Mouse (Mus musculus): ENCODE measurements around the gene Slc23a2. TPM values are rescaled to one million over a fixed set of nuclear protein-coding genes. Genes with fewer than 3 reads are reported as not detected.

Gene Slc23a2
- polyA plus RNA-seq, 1 experiment from 2014 or later, result 14.8 TPM

- no peak overlapping the region for H3K27ac ChIP-seq
- ATAC-seq (ENCODE audit: insufficient number of reproducible peaks, insufficient read depth, low FRiP score, low TSS enrichment, low read depth), result no peak
- H3K36me3 ChIP-seq, result peaks cover 37% of the 10 kb centered on the region
- peaks cover 4% of the 10 kb centered on the region; the same call in 1 of the 2 replicates for H3K4me1 ChIP-seq
- H3K4me3 ChIP-seq, result no peak overlapping the region
- no peak overlapping the region for H3K9ac ChIP-seq
- no peak overlapping the region for H3K4me2 ChIP-seq
- H3K27me3 ChIP-seq, result no peaks in the 10 kb centered on the region
- no peaks in the 10 kb centered on the region for H3K9me3 ChIP-seq
- WGBS, result 85% methylated on average over 6 of the region's 6 CpGs
Measured at GRCm38 (mm10) chr2:132095821-132096220, 49.1 kb downstream of the Slc23a2 start.

GRCm38 (mm10) chr2:132094441-132095230 is 50.3 kb downstream of the Slc23a2 start:
- H3K4me2 ChIP-seq, result no peak overlapping the region
- ATAC-seq (ENCODE audit: insufficient number of reproducible peaks, insufficient read depth, low FRiP score, low TSS enrichment, low read depth), result no peak
- peaks cover 4% of the 10 kb centered on the region; the same call in 1 of the 2 replicates for H3K4me1 ChIP-seq
- no peak overlapping the region for H3K9ac ChIP-seq
- no peak overlapping the region for H3K4me3 ChIP-seq
- H3K9me3 ChIP-seq, result no peaks in the 10 kb centered on the region
- H3K27me3 ChIP-seq, result no peaks in the 10 kb centered on the region
- 82% methylated on average over 11 of the region's 11 CpGs for WGBS
- no peak overlapping the region for H3K27ac ChIP-seq
- peaks cover 34% of the 10 kb centered on the region for H3K36me3 ChIP-seq

GRCm38 (mm10) chr2:132093739-132094138 is 51.2 kb downstream of the Slc23a2 start:
- H3K4me1 ChIP-seq, result peaks cover 4% of the 10 kb centered on the region; the same call in 1 of the 2 replicates
- peaks cover 35% of the 10 kb centered on the region for H3K36me3 ChIP-seq
- WGBS, result 70% methylated on average over 2 of the region's 2 CpGs
- no peak overlapping the region for H3K9ac ChIP-seq
- no peak overlapping the region for H3K4me2 ChIP-seq
- H3K27me3 ChIP-seq, result no peaks in the 10 kb centered on the region
- ATAC-seq (ENCODE audit: insufficient number of reproducible peaks, insufficient read depth, low FRiP score, low TSS enrichment, low read depth), result no peak
- H3K27ac ChIP-seq, result no peak overlapping the region
- no peaks in the 10 kb centered on the region for H3K9me3 ChIP-seq
- no peak overlapping the region for H3K4me3 ChIP-seq

- Histone ChIP-seq H3K9me3 (no peaks in the 10 kb centered on the region), H3K4me3 (no peak overlapping the region), H3K36me3 (peaks cover 35% of the 10 kb centered on the region), H3K4me1 (peaks cover 4% of the 10 kb centered on the region; the same call in 1 of the 2 replicates), H3K4me2 (no peak overlapping the region), H3K9ac (no peak overlapping the region), H3K27ac (no peak overlapping the region), H3K27me3 (no peaks in the 10 kb centered on the region)
- 94% methylated on average over 1 of the region's 1 CpGs for WGBS
- no peak for ATAC-seq (ENCODE audit: insufficient number of reproducible peaks, insufficient read depth, low FRiP score, low TSS enrichment, low read depth)
Measured at GRCm38 (mm10) chr2:132093298-132093697, 51.6 kb downstream of the Slc23a2 start.

GRCm38 (mm10) chr2:132092722-132093121 is 52.2 kb downstream of the Slc23a2 start:
- no peak overlapping the region for H3K9ac ChIP-seq
- 87% methylated on average over 3 of the region's 3 CpGs for WGBS

GRCm38 (mm10) chr2:132091749-132092148 is 53.2 kb downstream of the Slc23a2 start:
- no peak overlapping the region for H3K27ac ChIP-seq
- H3K4me2 ChIP-seq, result no peak overlapping the region
- no peak for ATAC-seq (ENCODE audit: insufficient number of reproducible peaks, insufficient read depth, low FRiP score, low TSS enrichment, low read depth)
- no peaks in the 10 kb centered on the region for H3K9me3 ChIP-seq
- 59% methylated on average over 4 of the region's 4 CpGs for WGBS
- H3K4me3 ChIP-seq, result no peak overlapping the region
- H3K4me1 ChIP-seq, result peaks cover 4% of the 10 kb centered on the region; the same call in 1 of the 2 replicates
- peaks cover 46% of the 10 kb centered on the region for H3K36me3 ChIP-seq
- H3K27me3 ChIP-seq, result no peaks in the 10 kb centered on the region
- no peak overlapping the region for H3K9ac ChIP-seq

More at GRCm38 (mm10) chr2:132092722-132093121, 52.2 kb downstream of the Slc23a2 start:
- Histone ChIP-seq H3K27me3 (no peaks in the 10 kb centered on the region), H3K36me3 (peaks cover 37% of the 10 kb centered on the region), H3K4me2 (no peak overlapping the region), H3K9me3 (no peaks in the 10 kb centered on the region), H3K4me1 (peaks cover 4% of the 10 kb centered on the region; the same call in 1 of the 2 replicates), H3K27ac (no peak overlapping the region), H3K4me3 (no peak overlapping the region)
- ATAC-seq (ENCODE audit: insufficient number of reproducible peaks, insufficient read depth, low FRiP score, low TSS enrichment, low read depth), result no peak

- Histone ChIP-seq H3K9ac (no peak overlapping the region), H3K27ac (no peak overlapping the region), H3K27me3 (no peaks in the 10 kb centered on the region), H3K4me3 (no peak overlapping the region), H3K9me3 (no peaks in the 10 kb centered on the region), H3K4me1 (no peaks in the 10 kb centered on the region), H3K4me2 (no peak overlapping the region), H3K36me3 (peaks cover 49% of the 10 kb centered on the region)
- no peak for ATAC-seq (ENCODE audit: insufficient number of reproducible peaks, insufficient read depth, low FRiP score, low TSS enrichment, low read depth)
Measured at GRCm38 (mm10) chr2:132084813-132085212, 60.1 kb downstream of the Slc23a2 start.

GRCm38 (mm10) chr2:132084396-132084795 is 60.5 kb downstream of the Slc23a2 start:
- no peak overlapping the region for H3K27ac ChIP-seq
- WGBS, result 86% methylated on average over 5 of the region's 5 CpGs
- H3K4me3 ChIP-seq, result no peak overlapping the region
- no peak for ATAC-seq (ENCODE audit: insufficient number of reproducible peaks, insufficient read depth, low FRiP score, low TSS enrichment, low read depth)
- no peak overlapping the region for H3K4me2 ChIP-seq
- H3K4me1 ChIP-seq, result 0 out of 2 replicates have a peak, but pooled peaks cover under 1% of the 10 kb centered on the region
- H3K9me3 ChIP-seq, result no peaks in the 10 kb centered on the region
- peaks cover 45% of the 10 kb centered on the region for H3K36me3 ChIP-seq
- H3K9ac ChIP-seq, result no peak overlapping the region
- H3K27me3 ChIP-seq, result no peaks in the 10 kb centered on the region

GRCm38 (mm10) chr2:132079139-132079538 is 65.8 kb downstream of the Slc23a2 start:
- Histone ChIP-seq H3K27me3 (no peaks in the 10 kb centered on the region), H3K4me3 (no peak overlapping the region), H3K4me2 (no peak overlapping the region), H3K4me1 (0 out of 2 replicates have a peak, but pooled peaks cover 5% of the 10 kb centered on the region), H3K36me3 (peaks cover 27% of the 10 kb centered on the region), H3K27ac (no peak overlapping the region), H3K9ac (no peak overlapping the region), H3K9me3 (no peaks in the 10 kb centered on the region)
- 58% methylated on average over 5 of the region's 5 CpGs for WGBS
- no peak for ATAC-seq (ENCODE audit: insufficient number of reproducible peaks, insufficient read depth, low FRiP score, low TSS enrichment, low read depth)

- no peak for ATAC-seq (ENCODE audit: insufficient number of reproducible peaks, insufficient read depth, low FRiP score, low TSS enrichment, low read depth)
- Histone ChIP-seq H3K4me2 (no peak overlapping the region), H3K9me3 (no peaks in the 10 kb centered on the region), H3K9ac (no peak overlapping the region), H3K4me3 (no peak overlapping the region), H3K36me3 (peaks cover 50% of the 10 kb centered on the region), H3K27me3 (no peaks in the 10 kb centered on the region), H3K4me1 (peaks cover 6% of the 10 kb centered on the region), H3K27ac (no peak overlapping the region)
- 75% methylated on average over 3 of the region's 3 CpGs for WGBS
Measured at GRCm38 (mm10) chr2:132073052-132073451, 71.9 kb downstream of the Slc23a2 start.

GRCm38 (mm10) chr2:132069985-132070735 is 74.7 kb downstream of the Slc23a2 start:
- no peak overlapping the region for H3K4me2 ChIP-seq
- H3K9ac ChIP-seq, result no peak overlapping the region
- no peak overlapping the region for H3K4me3 ChIP-seq
- no peaks in the 10 kb centered on the region for H3K27me3 ChIP-seq
- H3K9me3 ChIP-seq, result no peaks in the 10 kb centered on the region
- no peak overlapping the region for H3K27ac ChIP-seq
- peaks cover 46% of the 10 kb centered on the region for H3K36me3 ChIP-seq
- 52% methylated on average over 10 of the region's 10 CpGs for WGBS
- peaks cover 6% of the 10 kb centered on the region for H3K4me1 ChIP-seq
- ATAC-seq (ENCODE audit: insufficient number of reproducible peaks, insufficient read depth, low FRiP score, low TSS enrichment, low read depth), result no peak

Measured in embryonic facial prominence, embryonic 13.5 days (tissue).